Mouse (Mus musculus): ENCODE data around the gene Rmdn2.

Rmdn2 gene

GRCm38 (mm10) chr17:79705671-79706455 is 94.2 kb downstream of the Rmdn2 start:
- no peak for ATAC-seq (ENCODE audit: low TSS enrichment)

GRCm38 (mm10) chr17:79708168-79708567 is 96.5 kb downstream of the Rmdn2 start:
- no peak for ATAC-seq (ENCODE audit: low TSS enrichment)

GRCm38 (mm10) chr17:79709718-79710117 is 98.1 kb downstream of the Rmdn2 start:
- ATAC-seq (ENCODE audit: low TSS enrichment): no peak

GRCm38 (mm10) chr17:79710246-79710842 is 98.7 kb downstream of the Rmdn2 start:
- no peak for ATAC-seq (ENCODE audit: low TSS enrichment)

- no peak for ATAC-seq (ENCODE audit: low TSS enrichment)
Observed at GRCm38 (mm10) chr17:79711944-79712343, 100.3 kb downstream of the Rmdn2 start.

GRCm38 (mm10) chr17:79712536-79712935 is 100.9 kb downstream of the Rmdn2 start:
- no peak for ATAC-seq (ENCODE audit: low TSS enrichment)

GRCm38 (mm10) chr17:79713276-79713642 is 101.6 kb downstream of the Rmdn2 start:
- ATAC-seq (ENCODE audit: low TSS enrichment): no peak

- peak; percentile 25 for ATAC-seq (ENCODE audit: low TSS enrichment)
Observed at GRCm38 (mm10) chr17:79713643-79714367, 102.1 kb downstream of the Rmdn2 start.

GRCm38 (mm10) chr17:79714368-79714895 is 102.8 kb downstream of the Rmdn2 start:
- ATAC-seq (ENCODE audit: low TSS enrichment): no peak

- ATAC-seq (ENCODE audit: low TSS enrichment): no peak
Observed at GRCm38 (mm10) chr17:79714931-79715637, 103.4 kb downstream of the Rmdn2 start, which contains the start of gene Cyp1b1. Cyp1b1 (minus strand) TSS chr17:79715061.

GRCm38 (mm10) chr17:79715649-79716143 is 104.0 kb downstream of the Rmdn2 start:
- ATAC-seq (ENCODE audit: low TSS enrichment): peak; percentile 92

- ATAC-seq (ENCODE audit: low TSS enrichment): no peak
Observed at GRCm38 (mm10) chr17:79720681-79721080, 109.0 kb downstream of the Rmdn2 start.

GRCm38 (mm10) chr17:79726613-79727012 is 115.0 kb downstream of the Rmdn2 start:
- ATAC-seq (ENCODE audit: low TSS enrichment): no peak

GRCm38 (mm10) chr17:79728053-79728584 is 116.5 kb downstream of the Rmdn2 start:
- no peak for ATAC-seq (ENCODE audit: low TSS enrichment)

- ATAC-seq (ENCODE audit: low TSS enrichment): peak; percentile 86
Observed at GRCm38 (mm10) chr17:79728585-79729503, 117.2 kb downstream of the Rmdn2 start.

- ATAC-seq (ENCODE audit: low TSS enrichment): no peak
Observed at GRCm38 (mm10) chr17:79730988-79731387, 119.3 kb downstream of the Rmdn2 start.

- ATAC-seq (ENCODE audit: low TSS enrichment): no peak
Observed at GRCm38 (mm10) chr17:79733039-79733438, 121.4 kb downstream of the Rmdn2 start.

- no peak for ATAC-seq (ENCODE audit: low TSS enrichment)
Observed at GRCm38 (mm10) chr17:79737598-79737997, 125.9 kb downstream of the Rmdn2 start.

GRCm38 (mm10) chr17:79738847-79739498 is 127.3 kb downstream of the Rmdn2 start:
- no peak for ATAC-seq (ENCODE audit: low TSS enrichment)

- ATAC-seq (ENCODE audit: low TSS enrichment): no peak
Observed at GRCm38 (mm10) chr17:79742635-79743034, 131.0 kb downstream of the Rmdn2 start.
